Mouse (Mus musculus) liver, adult 2 months (tissue): ENCODE measurements around the gene 9130230L23Rik.

Source experiments
- CTCF ChIP-seq: fragments of 200-500 bp; IDR thresholded peaks from 2 replicates; pipeline ENCODE4 v1.5.1; 2011; ENCODE audit warnings: low read depth, low read length, control low read depth
- POLR2A ChIP-seq: fragments of 200-500 bp; IDR thresholded peaks from 2 replicates; pipeline ENCODE4 v1.6.1; 2011; ENCODE audit warnings: low read length, control low read depth; ENCODE audit not compliant: insufficient read depth; ENCODE audit errors: extremely low read depth

DNA sequence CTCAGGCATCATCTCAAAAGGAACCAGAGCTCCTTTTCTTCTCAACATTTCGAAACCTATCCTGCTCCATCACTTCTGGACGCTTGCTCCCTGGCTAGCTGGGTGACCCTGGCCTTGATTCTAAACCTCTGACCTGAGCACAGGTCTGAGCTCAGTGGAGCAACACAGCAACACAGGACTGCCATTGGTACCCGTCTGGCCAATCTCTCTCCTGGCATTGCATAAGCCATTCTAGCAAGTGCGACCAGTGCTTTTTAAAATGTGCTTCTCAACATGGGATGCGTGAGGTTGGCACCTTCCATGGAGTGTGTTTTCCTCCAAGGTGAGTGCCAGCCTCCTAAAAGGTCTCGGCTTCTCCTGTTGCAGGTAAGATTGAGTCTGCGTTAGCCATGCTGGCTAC lies 5.0 kb downstream of the 9130230L23Rik start:
- TF ChIP-seq POLR2A = no peak
- no peak for TF ChIP-seq CTCF
